Mouse (Mus musculus) stomach, embryonic 14.5 days (tissue): ENCODE data around the gene Wnt9a. TPM values are rescaled to one million over a fixed set of nuclear protein-coding genes. Genes with fewer than 3 reads are reported as not detected.

ENCODE experiments used
- ATAC-seq: fragments of 200-750 bp; cut with Nextera tagmentation; 2 replicates; pipeline ENCODE4 v1.8.0; 2017; ENCODE audit warnings: low read depth, moderate TSS enrichment; ENCODE audit not compliant: insufficient number of reproducible peaks, insufficient read depth, low FRiP score
- H3K27ac ChIP-seq: fragments of 300-500 bp; sonication (generic); 2 replicates; pipeline ENCODE4 v1.5.1; 2014; ENCODE audit warnings: mild to moderate bottlenecking, low read length, moderate library complexity, mixed read lengths
- H3K27me3 ChIP-seq: fragments of 300-500 bp; sonication (generic); 2 replicates; pipeline ENCODE4 v1.6.1; 2014; ENCODE audit warnings: low read length, control low read depth, mixed read lengths; ENCODE audit not compliant: control insufficient read depth, insufficient read depth
- H3K36me3 ChIP-seq: fragments of 300-500 bp; sonication (generic); 2 replicates; pipeline ENCODE4 v1.6.1; 2014; ENCODE audit warnings: mild to moderate bottlenecking, control low read depth, low read length, moderate library complexity, mixed read lengths; ENCODE audit not compliant: control insufficient read depth, insufficient read depth
- H3K4me1 ChIP-seq: fragments of 300-500 bp; sonication (generic); 2 replicates; pipeline ENCODE4 v1.6.1; 2014; ENCODE audit warnings: low read length, control low read depth, mixed read lengths; ENCODE audit not compliant: control insufficient read depth, insufficient read depth
- H3K4me2 ChIP-seq: fragments of 300-500 bp; sonication (generic); replicated peaks from 2 replicates; pipeline ENCODE4 v1.6.1; 2014; ENCODE audit warnings: low read depth, low read length, control low read depth
- H3K4me3 ChIP-seq: fragments of 300-500 bp; sonication (generic); 2 replicates; pipeline ENCODE4 v1.5.1; 2014; ENCODE audit warnings: low read depth, low read length, control low read depth
- H3K9ac ChIP-seq: fragments of 300-500 bp; sonication (generic); replicated peaks from 2 replicates; pipeline ENCODE4 v1.6.1; 2014; ENCODE audit warnings: low read depth, mild to moderate bottlenecking, control low read depth, low read length, moderate library complexity, mixed read lengths
- H3K9me3 ChIP-seq: fragments of 300-500 bp; sonication (generic); 2 replicates; pipeline ENCODE4 v1.6.1; 2016; ENCODE audit warnings: low read depth, low read length, control low read depth; ENCODE audit not compliant: control insufficient read depth
- WGBS: fragments of 180-500 bp; shearing (Covaris S2); extraction: QIAGEN DNeasy Blood & Tissue Kit; methylation state at CpG from one replicate; pipeline ENCODE4 v1.1.7; 2014; 5-methylcytosine and 5-hydroxymethylcytosine counted together
- polyA plus RNA-seq: library from polyadenylated mRNA; unstranded; fragments of >200 nt; fragmentation: Nextera tagmentation; extraction: Ambion mirVana; gene quantifications from 2 replicates; pipeline ENCODE4 v1.2.1, GENCODE M21; 2014

Gene Wnt9a
- polyA plus RNA-seq, 1 experiment from 2014 or later, result 3.1 TPM

DNA sequence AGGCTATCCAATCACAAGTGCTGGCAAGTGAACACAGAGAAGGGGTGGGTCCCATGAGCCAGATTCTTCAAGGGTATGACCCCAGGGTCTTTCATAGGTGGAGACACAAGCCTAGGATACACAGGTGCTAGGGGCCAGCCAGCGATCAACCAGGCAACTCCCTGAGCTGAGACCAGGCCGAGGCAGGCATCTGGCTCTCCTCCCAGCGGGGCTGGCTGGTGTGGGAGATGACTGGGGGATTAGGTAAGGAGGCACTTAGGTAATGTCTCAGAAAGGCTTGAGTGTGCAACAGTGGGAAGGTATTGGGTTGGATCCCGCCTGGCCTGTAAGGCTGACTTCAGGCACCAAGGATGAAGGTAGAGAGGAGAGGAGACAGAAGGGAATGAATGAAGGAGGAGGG is 28.4 kb downstream of the Wnt9a start:
- Histone ChIP-seq H3K4me3 (no peak overlapping the region), H3K9me3 (no peaks in the 10 kb centered on the region), H3K9ac (no peak overlapping the region), H3K4me2 (no peak overlapping the region), H3K36me3 (no peaks in the 10 kb centered on the region), H3K4me1 (peaks cover 12% of the 10 kb centered on the region; the same call in 1 of the 2 replicates), H3K27me3 (no peaks in the 10 kb centered on the region), H3K27ac (no peak overlapping the region)
- WGBS, result 72% methylated on average over 4 of the region's 4 CpGs
- no peak for ATAC-seq

DNA sequence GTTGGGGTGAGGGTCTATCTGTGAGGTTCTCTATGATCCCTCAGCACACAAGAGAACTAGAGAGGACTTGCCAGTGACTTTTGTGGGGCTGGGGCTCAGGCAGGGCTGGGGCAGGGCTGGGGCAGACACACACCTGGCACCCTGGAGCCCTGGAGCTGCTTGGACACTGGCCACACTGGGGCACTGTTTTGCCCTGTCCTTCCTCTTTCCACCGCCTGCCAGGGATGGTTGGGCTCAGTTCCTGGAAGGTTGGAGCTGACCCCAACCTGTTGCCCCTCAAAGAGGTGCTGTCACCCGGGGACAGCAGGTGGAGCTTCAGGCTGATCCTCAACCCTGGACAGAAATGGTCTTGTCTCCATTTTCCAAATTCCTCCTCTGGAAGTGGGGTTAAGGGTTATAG is 29.2 kb downstream of the Wnt9a start:
- H3K9me3 ChIP-seq, result no peaks in the 10 kb centered on the region

DNA sequence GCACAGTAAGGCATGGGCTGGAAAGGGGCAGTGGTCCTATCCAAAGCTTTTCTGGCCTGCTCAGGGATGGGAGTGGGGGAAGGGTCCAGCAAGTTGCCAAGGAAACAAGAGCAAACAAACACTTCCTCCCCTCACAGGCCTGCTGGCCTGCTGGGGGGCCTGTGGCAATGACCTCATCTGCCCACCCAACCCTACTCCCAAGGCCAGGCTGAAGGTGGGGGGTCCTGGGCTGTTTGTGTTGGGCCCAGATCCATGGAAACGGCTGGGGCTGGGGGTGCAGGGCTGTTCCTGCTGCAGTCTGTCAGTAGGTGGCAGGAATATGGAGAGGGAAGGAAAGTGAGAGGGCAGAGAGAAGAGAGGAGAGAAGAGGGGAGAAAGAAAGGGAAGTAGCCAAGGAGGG is 29.7 kb downstream of the Wnt9a start:
- no peak overlapping the region for H3K9ac ChIP-seq
- H3K4me2 ChIP-seq, result no peak overlapping the region
- H3K9me3 ChIP-seq, result no peaks in the 10 kb centered on the region
- ATAC-seq, result no peak
- H3K27ac ChIP-seq, result no peak overlapping the region
- H3K36me3 ChIP-seq, result no peaks in the 10 kb centered on the region
- H3K27me3 ChIP-seq, result no peaks in the 10 kb centered on the region
- peaks cover 12% of the 10 kb centered on the region; the same call in 1 of the 2 replicates for H3K4me1 ChIP-seq
- no peak overlapping the region for H3K4me3 ChIP-seq
- 7% methylated on average over 1 of the region's 1 CpGs for WGBS

More for the DNA sequence above, 29.2 kb downstream of the Wnt9a start:
- H3K27ac ChIP-seq, result no peak overlapping the region
- H3K27me3 ChIP-seq, result no peaks in the 10 kb centered on the region
- no peak overlapping the region for H3K4me3 ChIP-seq
- H3K4me2 ChIP-seq, result no peak overlapping the region
- H3K36me3 ChIP-seq, result no peaks in the 10 kb centered on the region
- 28% methylated on average over 2 of the region's 2 CpGs for WGBS
- H3K9ac ChIP-seq, result no peak overlapping the region
- H3K4me1 ChIP-seq, result peaks cover 12% of the 10 kb centered on the region; the same call in 1 of the 2 replicates
- no peak for ATAC-seq

DNA sequence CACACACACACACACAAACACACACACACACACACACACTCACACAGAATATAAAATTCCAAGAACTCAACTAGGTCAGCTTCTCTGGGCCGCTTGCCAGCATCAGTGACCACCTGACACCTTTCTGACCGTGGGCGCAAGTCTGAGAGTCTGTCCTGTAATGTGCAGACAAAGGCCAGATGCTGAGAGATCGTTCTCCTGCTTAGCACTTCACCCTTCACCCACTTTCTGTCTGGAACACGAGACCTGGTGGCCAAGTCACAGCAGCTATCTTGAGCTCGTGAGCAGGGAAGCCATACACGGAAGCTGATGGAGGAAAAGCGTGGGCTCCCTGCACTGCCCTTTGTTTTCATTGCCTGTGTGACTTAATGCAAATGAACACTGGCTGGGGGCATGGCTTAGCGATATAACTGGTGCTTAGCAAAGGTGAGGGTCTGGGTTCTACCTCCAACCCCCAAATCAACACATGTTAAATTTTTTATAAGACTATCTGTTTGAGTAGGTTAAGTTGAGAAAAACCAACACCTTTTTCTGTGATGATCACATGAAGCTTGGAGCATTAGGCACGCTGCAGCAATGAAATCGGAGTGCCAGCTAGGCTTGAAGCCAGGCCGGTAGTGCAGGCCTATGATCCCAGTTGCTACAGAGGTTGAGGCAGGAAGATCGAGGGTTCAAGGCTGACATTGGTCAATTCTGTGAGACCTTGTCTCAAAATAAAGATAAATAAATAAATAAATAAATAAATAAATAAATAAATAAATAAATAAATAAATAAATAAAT is 31.4 kb downstream of the Wnt9a start:
- Histone ChIP-seq H3K27ac (no peak overlapping the region), H3K36me3 (no peaks in the 10 kb centered on the region), H3K4me3 (no peak overlapping the region), H3K27me3 (no peaks in the 10 kb centered on the region), H3K9me3 (no peaks in the 10 kb centered on the region), H3K4me1 (peaks cover 11% of the 10 kb centered on the region; the same call in 1 of the 2 replicates), H3K4me2 (no peak overlapping the region), H3K9ac (no peak overlapping the region)
- 59% methylated on average over 13 of the region's 13 CpGs for WGBS
- ATAC-seq, result no peak

DNA sequence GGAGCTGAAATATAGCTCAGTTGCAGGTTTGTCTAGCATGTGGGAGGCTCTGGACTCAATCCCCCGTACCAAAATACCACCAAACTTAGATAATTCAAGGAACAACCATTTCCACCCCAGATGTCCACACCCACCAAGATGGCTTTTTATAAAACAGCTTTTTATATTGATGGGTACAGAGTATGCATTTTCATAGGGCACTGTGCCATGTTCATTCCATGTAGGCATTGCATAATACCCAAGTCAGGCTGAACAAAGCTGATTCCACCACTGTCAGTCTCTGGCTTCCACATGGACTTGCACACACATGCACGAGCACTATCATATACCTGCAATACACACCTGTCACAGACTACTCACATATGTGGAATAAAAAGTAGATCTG is 32.0 kb downstream of the Wnt9a start:
- Histone ChIP-seq H3K36me3 (no peaks in the 10 kb centered on the region), H3K4me3 (no peak overlapping the region), H3K4me2 (no peak overlapping the region), H3K27me3 (no peaks in the 10 kb centered on the region), H3K9me3 (no peaks in the 10 kb centered on the region), H3K9ac (no peak overlapping the region), H3K4me1 (peaks cover 8% of the 10 kb centered on the region; the same call in 1 of the 2 replicates), H3K27ac (no peak overlapping the region)
- no peak for ATAC-seq
- whole genome bisulfite sequencing, result 93% methylated on average over 2 of the region's 2 CpGs

DNA sequence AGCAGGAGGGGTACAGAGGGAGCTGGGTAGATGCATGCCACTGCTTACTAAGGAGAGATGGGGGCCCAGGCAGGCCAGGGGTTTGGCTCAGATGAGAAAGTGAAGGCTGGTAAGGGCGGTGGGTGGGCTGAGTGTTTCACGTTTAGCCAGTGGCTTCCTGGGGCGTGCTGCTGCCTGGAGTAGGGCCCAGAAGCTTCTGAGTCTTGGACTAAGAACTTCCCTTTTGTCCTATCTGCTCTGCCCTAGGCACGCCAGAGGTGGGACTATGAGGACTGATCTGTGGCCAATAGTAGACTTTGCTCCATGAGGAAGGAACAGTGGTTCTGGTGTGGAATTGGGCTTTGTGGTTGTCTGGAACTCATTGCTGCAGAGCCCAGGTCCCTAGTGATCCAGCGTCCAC is 36.2 kb downstream of the Wnt9a start:
- 74% methylated on average over 5 of the region's 5 CpGs for WGBS
- Histone ChIP-seq H3K9ac (no peak overlapping the region), H3K4me3 (no peak overlapping the region), H3K9me3 (no peaks in the 10 kb centered on the region), H3K27ac (no peak overlapping the region), H3K36me3 (no peaks in the 10 kb centered on the region), H3K27me3 (no peaks in the 10 kb centered on the region), H3K4me1 (peaks cover 3% of the 10 kb centered on the region; the same call in 1 of the 2 replicates), H3K4me2 (no peak overlapping the region)
- ATAC-seq, result no peak

DNA sequence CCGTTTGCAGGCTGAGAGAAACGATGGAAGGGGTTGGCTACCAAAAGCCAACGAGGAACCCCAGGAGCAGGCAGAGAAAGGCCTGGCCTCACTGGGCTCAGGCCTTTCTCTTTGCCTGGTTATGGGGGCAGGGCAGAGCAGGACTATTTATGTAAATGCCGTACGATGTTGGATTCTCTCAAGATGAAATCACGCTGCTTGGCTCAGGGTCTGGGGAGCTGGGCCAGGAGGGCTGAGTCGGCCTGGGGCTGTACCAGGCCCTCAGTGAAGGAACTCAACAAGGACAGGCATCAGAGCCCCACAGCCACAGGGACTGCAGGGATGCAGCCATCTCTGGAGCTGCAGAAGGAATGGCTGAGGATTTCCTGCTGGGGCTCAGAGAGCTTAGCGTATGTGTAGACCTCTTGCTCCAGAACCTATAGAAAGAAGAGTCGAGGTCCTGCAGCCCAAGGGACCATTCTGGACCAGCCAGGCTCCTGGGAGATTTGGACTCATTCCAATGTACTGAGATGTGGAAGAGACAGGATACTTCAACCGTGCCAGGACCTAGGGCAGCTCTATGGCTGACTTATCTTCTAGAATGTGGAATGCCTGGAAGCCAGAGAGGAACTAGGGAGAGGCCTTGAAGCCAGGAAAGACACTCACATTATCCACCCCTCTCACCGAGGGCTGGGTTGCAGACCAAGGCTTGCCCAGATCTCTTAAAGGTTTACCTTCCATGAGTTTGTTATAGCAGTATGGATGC is 39.6 kb downstream of the Wnt9a start:
- Histone ChIP-seq H3K4me3 (no peak overlapping the region), H3K9me3 (no peaks in the 10 kb centered on the region), H3K4me1 (peaks cover 9% of the 10 kb centered on the region; the same call in 1 of the 2 replicates), H3K36me3 (no peaks in the 10 kb centered on the region), H3K27me3 (no peaks in the 10 kb centered on the region), H3K27ac (peak overlapping the region; percentile 52; the same call in 1 of the 2 replicates), H3K4me2 (no peak overlapping the region), H3K9ac (no peak overlapping the region)
- WGBS, result 63% methylated on average over 11 of the region's 11 CpGs
- no peak for ATAC-seq

DNA sequence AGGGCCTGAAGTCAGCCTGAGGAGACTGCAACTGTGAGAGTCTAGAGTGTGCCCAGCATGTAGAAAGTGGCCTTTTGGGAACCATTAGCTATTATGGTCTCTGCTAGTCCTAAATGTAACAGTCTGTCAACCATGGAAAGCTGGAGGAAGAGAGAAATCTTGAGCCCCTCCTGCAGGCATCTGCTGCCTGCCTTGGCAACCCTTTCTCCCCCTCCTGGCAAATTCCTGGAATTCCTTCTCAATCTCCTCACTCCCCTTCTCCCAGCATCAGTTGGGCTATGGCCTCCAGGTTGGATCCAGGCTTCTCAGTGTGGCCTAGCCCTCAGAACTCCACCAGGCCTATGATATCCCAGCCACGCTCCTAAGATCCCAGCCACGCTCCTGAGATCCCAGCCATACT is 43.6 kb downstream of the Wnt9a start:
- H3K27ac ChIP-seq, result no peak overlapping the region
- no peak for ATAC-seq
- peaks cover 9% of the 10 kb centered on the region; the same call in 1 of the 2 replicates for H3K4me1 ChIP-seq
- no peaks in the 10 kb centered on the region for H3K9me3 ChIP-seq
- no peak overlapping the region for H3K4me2 ChIP-seq
- H3K9ac ChIP-seq, result no peak overlapping the region
- WGBS, result 78% methylated on average over 2 of the region's 2 CpGs
- no peak overlapping the region for H3K4me3 ChIP-seq
- H3K27me3 ChIP-seq, result no peaks in the 10 kb centered on the region
- no peaks in the 10 kb centered on the region for H3K36me3 ChIP-seq
